Mouse (Mus musculus): ENCODE data around the gene Olfr653. TPM values are rescaled to one million over a fixed set of nuclear protein-coding genes. Genes with fewer than 3 reads are reported as not detected.

The Olfr653 gene
- total and polyA plus RNA-seq, 2 experiments from 2014 or later: not detected

DNA sequence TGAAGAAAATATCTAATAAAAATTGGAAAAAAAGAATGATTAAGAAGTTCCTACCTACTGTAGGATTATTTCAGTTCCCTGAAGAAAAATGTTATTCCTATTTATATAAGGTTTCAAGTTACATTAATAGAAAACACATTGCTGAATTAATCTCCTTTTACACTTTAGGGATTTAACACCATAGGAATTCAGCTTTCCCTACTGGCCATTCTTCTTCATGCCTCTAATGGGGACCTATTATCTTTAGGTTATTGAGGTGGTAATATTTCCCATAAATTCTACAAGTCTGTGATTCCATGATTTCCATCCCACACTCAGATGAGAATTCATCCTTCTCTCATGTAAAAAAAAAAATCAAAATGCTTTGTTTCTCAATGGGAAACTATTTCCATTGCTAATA lies 47.4 kb downstream of the Olfr653 start, which contains the start of gene Olfr657:
Olfr657 (plus strand) TSS at position 301 of the 400 bp plus-strand sequence.
- ATAC-seq (ENCODE audit: insufficient read depth, low read depth): no peak

More for the DNA sequence above, 47.4 kb downstream of the Olfr653 start, which contains the start of gene Olfr657:
- Histone ChIP-seq H3K4me2 (ENCODE audit: low read depth, low read length) (no peak within 1 kb of the TSS), H3K27ac (ENCODE audit: low read depth) (no peak within 1 kb of the TSS), H3K9me3 (replicated peaks; ENCODE audit: control insufficient read depth, low read length) (no peaks in the 10 kb centered on the region), H3K9ac (replicated peaks; ENCODE audit: low read depth, low read length) (no peak within 1 kb of the TSS), H3K4me1 (ENCODE audit: control insufficient read depth, insufficient read depth) (no peaks in the 10 kb centered on the region), H3K27me3 (ENCODE audit: control insufficient read depth, insufficient read depth, low read length) (no peaks in the 10 kb centered on the region), H3K4me3 (ENCODE audit: low read depth, low read length) (no peak within 1 kb of the TSS), H3K36me3 (replicated peaks; ENCODE audit: control insufficient read depth, insufficient read depth, low read length) (no peaks in the 10 kb centered on the region)
- no peak for DNase-seq (ENCODE audit: low spot score)
- no peak for TF ChIP-seq EP300 (IDR thresholded peaks at IDR 0.05; ENCODE audit: low read depth)
- TF ChIP-seq CTCF (IDR thresholded peaks at IDR 0.05; ENCODE audit: low read depth): no peak

Other genes starting within 250 kb of the Olfr653 start
- gene Trim34b, start 247.8 kb upstream of the Olfr653 start, total RNA-seq (2014; rRNA removed; ENCODE audit: low replicate concordance): not detected in 2 replicates
- 0.08 TPM in 1 of 2 replicates, not detected in the other for gene Trim34b, start 247.8 kb upstream of the Olfr653 start, polyA plus RNA-seq (2015; fragmentation: Nextera tagmentation; extraction: Ambion mirVana)
- 3.9 and 7.1 TPM in 2 replicates for gene Trim12c, start 224.0 kb upstream of the Olfr653 start, total RNA-seq (2014; rRNA removed; ENCODE audit: low replicate concordance)
- 1.5 and 1.7 TPM in 2 replicates for gene Trim12c, start 224.0 kb upstream of the Olfr653 start, polyA plus RNA-seq (2015; fragmentation: Nextera tagmentation; extraction: Ambion mirVana)
- gene Trim30b, start 207.4 kb upstream of the Olfr653 start, total RNA-seq (2014; rRNA removed; ENCODE audit: low replicate concordance): not detected in 2 replicates
- 0.16 and 0.18 TPM in 2 replicates for gene Trim30b, start 207.4 kb upstream of the Olfr653 start, polyA plus RNA-seq (2015; fragmentation: Nextera tagmentation; extraction: Ambion mirVana)
- not detected in 2 replicates for gene Trim30c, start 176.5 kb upstream of the Olfr653 start, total RNA-seq (2014; rRNA removed; ENCODE audit: low replicate concordance)
- 0.18 TPM in 1 of 2 replicates, not detected in the other for gene Trim30c, start 176.5 kb upstream of the Olfr653 start, polyA plus RNA-seq (2015; fragmentation: Nextera tagmentation; extraction: Ambion mirVana)
- 8.0 and 8.9 TPM in 2 replicates for gene Trim30a, start 112.1 kb upstream of the Olfr653 start, total RNA-seq (2014; rRNA removed; ENCODE audit: low replicate concordance)
- 1.5 and 1.7 TPM in 2 replicates for gene Trim30a, start 112.1 kb upstream of the Olfr653 start, polyA plus RNA-seq (2015; fragmentation: Nextera tagmentation; extraction: Ambion mirVana)
- 0.46 and 1.5 TPM in 2 replicates for gene Trim30d, start 69.5 kb upstream of the Olfr653 start, total RNA-seq (2014; rRNA removed; ENCODE audit: low replicate concordance)
- 0.46 and 0.48 TPM in 2 replicates for gene Trim30d, start 69.5 kb upstream of the Olfr653 start, polyA plus RNA-seq (2015; fragmentation: Nextera tagmentation; extraction: Ambion mirVana)
- not detected in 2 replicates for gene Olfr651, start 27.2 kb upstream of the Olfr653 start, total RNA-seq (2014; rRNA removed; ENCODE audit: low replicate concordance)
- gene Olfr651, start 27.2 kb upstream of the Olfr653 start, polyA plus RNA-seq (2015; fragmentation: Nextera tagmentation; extraction: Ambion mirVana): not detected in 2 replicates
- not detected in 2 replicates for gene Olfr652, start 16.4 kb upstream of the Olfr653 start, total RNA-seq (2014; rRNA removed; ENCODE audit: low replicate concordance)
- not detected in 2 replicates for gene Olfr652, start 16.4 kb upstream of the Olfr653 start, polyA plus RNA-seq (2015; fragmentation: Nextera tagmentation; extraction: Ambion mirVana)
- not detected in 2 replicates for gene Olfr654, start 9.7 kb downstream of the Olfr653 start, total RNA-seq (2014; rRNA removed; ENCODE audit: low replicate concordance)
- not detected in 2 replicates for gene Olfr654, start 9.7 kb downstream of the Olfr653 start, polyA plus RNA-seq (2015; fragmentation: Nextera tagmentation; extraction: Ambion mirVana)
- gene Olfr655, start 24.5 kb downstream of the Olfr653 start, total RNA-seq (2014; rRNA removed; ENCODE audit: low replicate concordance): not detected in 2 replicates
- not detected in 2 replicates for gene Olfr655, start 24.5 kb downstream of the Olfr653 start, polyA plus RNA-seq (2015; fragmentation: Nextera tagmentation; extraction: Ambion mirVana)
- gene Olfr656, start 36.6 kb downstream of the Olfr653 start, total RNA-seq (2014; rRNA removed; ENCODE audit: low replicate concordance): not detected in 2 replicates
- gene Olfr656, start 36.6 kb downstream of the Olfr653 start, polyA plus RNA-seq (2015; fragmentation: Nextera tagmentation; extraction: Ambion mirVana): not detected in 2 replicates
- not detected in 2 replicates for gene Olfr657, start 47.5 kb downstream of the Olfr653 start, total RNA-seq (2014; rRNA removed; ENCODE audit: low replicate concordance)
- gene Olfr657, start 47.5 kb downstream of the Olfr653 start, polyA plus RNA-seq (2015; fragmentation: Nextera tagmentation; extraction: Ambion mirVana): not detected in 2 replicates
- not detected in 2 replicates for gene Olfr658, start 70.0 kb downstream of the Olfr653 start, total RNA-seq (2014; rRNA removed; ENCODE audit: low replicate concordance)
- not detected in 2 replicates for gene Olfr658, start 70.0 kb downstream of the Olfr653 start, polyA plus RNA-seq (2015; fragmentation: Nextera tagmentation; extraction: Ambion mirVana)
- gene Olfr659, start 89.4 kb downstream of the Olfr653 start, total RNA-seq (2014; rRNA removed; ENCODE audit: low replicate concordance): not detected in 2 replicates
- not detected in 2 replicates for gene Olfr659, start 89.4 kb downstream of the Olfr653 start, polyA plus RNA-seq (2015; fragmentation: Nextera tagmentation; extraction: Ambion mirVana)
- not detected in 2 replicates for gene Olfr661, start 109.2 kb downstream of the Olfr653 start, total RNA-seq (2014; rRNA removed; ENCODE audit: low replicate concordance)
- gene Olfr661, start 109.2 kb downstream of the Olfr653 start, polyA plus RNA-seq (2015; fragmentation: Nextera tagmentation; extraction: Ambion mirVana): not detected in 2 replicates
- gene Usp17le, start 200.2 kb downstream of the Olfr653 start, total RNA-seq (2014; rRNA removed; ENCODE audit: low replicate concordance): not detected in 2 replicates
- not detected in 2 replicates for gene Usp17le, start 200.2 kb downstream of the Olfr653 start, polyA plus RNA-seq (2015; fragmentation: Nextera tagmentation; extraction: Ambion mirVana)

Measured in heart, postnatal 0 days (tissue).